Mouse (Mus musculus) erythroblast, embryonic 14.5 days (primary cell): ENCODE results near the gene Col5a1.

Experiments used
- GATA1 ChIP-seq: IDR thresholded peaks from 2 replicates; pipeline ENCODE4 v1.6.1; 2012; ENCODE audit warnings: low read length, inconsistent platforms, mixed read lengths
- TAL1 ChIP-seq: IDR thresholded peaks from 3 replicates; pipeline ENCODE4 v1.6.1; 2012; ENCODE audit warnings: low read length, inconsistent platforms, mixed read lengths

GRCm38 (mm10) chr2:27848466-27848865 is 37.8 kb upstream of the Col5a1 start:
- no peak for TF ChIP-seq GATA1
- no peak for TF ChIP-seq TAL1
